Mouse (Mus musculus): Measurements from ENCODE around the gene A930033H14Rik. TPM values are rescaled to one million over a fixed set of nuclear protein-coding genes. Genes with fewer than 3 reads are reported as not detected.

Gene A930033H14Rik
- polyA plus RNA-seq, 1 experiment from 2014 or later = 2.2 TPM

DNA sequence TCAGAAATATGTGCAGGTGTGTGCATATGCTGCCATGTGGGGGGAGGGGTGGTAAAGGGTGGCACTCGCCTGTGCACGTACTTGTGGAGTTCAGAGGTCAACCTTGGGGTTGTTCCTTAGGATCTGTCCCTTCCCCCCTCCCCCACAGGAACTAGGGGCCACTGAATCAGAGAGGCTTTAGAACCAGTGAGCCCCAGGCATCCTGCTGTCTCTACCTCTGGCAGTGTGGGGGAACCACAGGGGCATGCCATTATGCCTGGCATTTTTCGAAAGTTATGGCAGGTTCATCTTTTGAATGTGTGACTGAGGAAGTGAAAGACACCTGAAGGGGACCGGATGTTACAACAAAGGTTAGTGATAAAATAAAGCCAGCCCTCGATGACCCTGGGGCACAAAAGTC, 2.2 kb downstream of the A930033H14Rik start:
- H3K36me3 ChIP-seq = peaks cover 9% of the 10 kb centered on the region
- no peak overlapping the region for H3K4me3 ChIP-seq (replicated peaks)
- H3K9ac ChIP-seq = no peak overlapping the region
- WGBS = 76% methylated on average over 5 of the region's 5 CpGs
- no peaks in the 10 kb centered on the region for H3K27me3 ChIP-seq
- peaks cover 24% of the 10 kb centered on the region for H3K4me1 ChIP-seq
- H3K27ac ChIP-seq = no peak overlapping the region
- no peaks in the 10 kb centered on the region for H3K9me3 ChIP-seq (replicated peaks)
- no peak for ATAC-seq (replicated peaks; ENCODE audit: low FRiP score)
- H3K4me2 ChIP-seq = no peak overlapping the region

GRCm38 (mm10) chr10:69210006-69210405, 2.9 kb downstream of the A930033H14Rik start:
- H3K27ac ChIP-seq = no peak overlapping the region
- H3K9ac ChIP-seq = no peak overlapping the region
- H3K36me3 ChIP-seq = peaks cover 5% of the 10 kb centered on the region
- WGBS = 95% methylated on average over 10 of the region's 10 CpGs
- peaks cover 25% of the 10 kb centered on the region for H3K4me1 ChIP-seq
- H3K4me3 ChIP-seq (replicated peaks) = no peak overlapping the region
- H3K9me3 ChIP-seq (replicated peaks) = no peaks in the 10 kb centered on the region
- no peak overlapping the region for H3K4me2 ChIP-seq
- no peaks in the 10 kb centered on the region for H3K27me3 ChIP-seq
- no peak for ATAC-seq (replicated peaks; ENCODE audit: low FRiP score)

GRCm38 (mm10) chr10:69208705-69209104, 4.2 kb downstream of the A930033H14Rik start:
- H3K9me3 ChIP-seq (replicated peaks) = no peaks in the 10 kb centered on the region
- peaks cover 5% of the 10 kb centered on the region for H3K36me3 ChIP-seq
- ATAC-seq (replicated peaks; ENCODE audit: low FRiP score) = no peak
- WGBS = 90% methylated on average over 3 of the region's 3 CpGs
- no peak overlapping the region for H3K4me2 ChIP-seq
- no peak overlapping the region for H3K9ac ChIP-seq
- H3K4me3 ChIP-seq (replicated peaks) = no peak overlapping the region
- H3K27ac ChIP-seq = no peak overlapping the region
- peaks cover 18% of the 10 kb centered on the region for H3K4me1 ChIP-seq
- no peaks in the 10 kb centered on the region for H3K27me3 ChIP-seq

- Histone ChIP-seq H3K4me1 (peaks cover 16% of the 10 kb centered on the region), H3K27me3 (no peaks in the 10 kb centered on the region), H3K36me3 (peaks cover 5% of the 10 kb centered on the region), H3K27ac (no peak overlapping the region), H3K9ac (no peak overlapping the region), H3K4me3 (replicated peaks) (no peak overlapping the region), H3K4me2 (no peak overlapping the region), H3K9me3 (replicated peaks) (no peaks in the 10 kb centered on the region)
- WGBS = 86% methylated on average over 15 of the region's 15 CpGs
- no peak for ATAC-seq (replicated peaks; ENCODE audit: low FRiP score)
These were observed 4.8 kb downstream of the A930033H14Rik start for GRCm38 (mm10) chr10:69207981-69208630.

GRCm38 (mm10) chr10:69207481-69207880, 5.4 kb downstream of the A930033H14Rik start:
- 84% methylated on average over 7 of the region's 7 CpGs for WGBS

GRCm38 (mm10) chr10:69206081-69206480, 6.8 kb downstream of the A930033H14Rik start:
- H3K9me3 ChIP-seq (replicated peaks) = no peaks in the 10 kb centered on the region
- H3K4me3 ChIP-seq (replicated peaks) = no peak overlapping the region
- H3K27ac ChIP-seq = no peak overlapping the region
- H3K9ac ChIP-seq = no peak overlapping the region
- H3K27me3 ChIP-seq = no peaks in the 10 kb centered on the region
- peaks cover 5% of the 10 kb centered on the region for H3K36me3 ChIP-seq
- H3K4me1 ChIP-seq = peaks cover 4% of the 10 kb centered on the region
- no peak for ATAC-seq (replicated peaks; ENCODE audit: low FRiP score)
- H3K4me2 ChIP-seq = no peak overlapping the region
- 86% methylated on average over 6 of the region's 6 CpGs for WGBS

More at GRCm38 (mm10) chr10:69207481-69207880, 5.4 kb downstream of the A930033H14Rik start:
- no peak overlapping the region for H3K4me3 ChIP-seq (replicated peaks)
- peaks cover 5% of the 10 kb centered on the region for H3K36me3 ChIP-seq
- no peak overlapping the region for H3K4me2 ChIP-seq
- no peaks in the 10 kb centered on the region for H3K27me3 ChIP-seq
- H3K9me3 ChIP-seq (replicated peaks) = no peaks in the 10 kb centered on the region
- no peak overlapping the region for H3K9ac ChIP-seq
- H3K4me1 ChIP-seq = peaks cover 16% of the 10 kb centered on the region
- H3K27ac ChIP-seq = no peak overlapping the region
- ATAC-seq (replicated peaks; ENCODE audit: low FRiP score) = no peak

DNA sequence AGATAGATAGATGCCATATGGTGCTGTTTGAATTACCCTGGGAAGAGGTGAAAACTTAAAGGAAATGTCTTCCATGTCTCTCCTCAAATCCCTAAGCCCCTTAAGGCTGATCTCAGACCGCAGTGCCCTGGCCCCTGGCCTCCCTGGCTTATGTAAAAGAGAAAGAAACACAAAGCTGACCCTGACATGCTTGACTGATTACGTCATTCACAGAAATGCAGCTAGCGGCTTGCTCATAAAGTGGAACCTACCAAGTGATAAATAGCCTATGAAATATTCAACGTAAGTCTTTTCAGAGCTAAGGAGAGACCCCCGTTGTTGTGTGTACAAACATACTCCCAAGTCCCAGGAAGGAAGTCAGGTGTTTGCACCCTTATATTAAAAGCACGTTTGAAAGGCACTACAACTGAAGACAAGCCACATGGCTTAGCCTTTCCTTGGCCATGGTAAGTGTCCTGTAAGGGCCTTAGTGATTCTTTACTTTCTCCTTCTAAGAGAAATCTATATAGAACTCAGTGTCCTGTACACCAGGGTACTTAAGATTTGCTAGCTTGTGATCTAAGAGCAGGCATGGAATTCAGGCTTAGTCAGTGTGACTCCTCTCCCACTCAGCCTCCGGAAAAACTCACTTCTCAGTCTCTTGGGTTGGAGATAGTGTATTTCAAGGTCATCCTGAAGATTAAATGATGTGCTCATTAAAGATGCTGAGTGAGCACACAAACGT, 8.1 kb downstream of the A930033H14Rik start:
- 29% methylated on average over 8 of the region's 8 CpGs for WGBS
- ATAC-seq (replicated peaks; ENCODE audit: low FRiP score) = no peak
- H3K9me3 ChIP-seq (replicated peaks) = no peaks in the 10 kb centered on the region

DNA sequence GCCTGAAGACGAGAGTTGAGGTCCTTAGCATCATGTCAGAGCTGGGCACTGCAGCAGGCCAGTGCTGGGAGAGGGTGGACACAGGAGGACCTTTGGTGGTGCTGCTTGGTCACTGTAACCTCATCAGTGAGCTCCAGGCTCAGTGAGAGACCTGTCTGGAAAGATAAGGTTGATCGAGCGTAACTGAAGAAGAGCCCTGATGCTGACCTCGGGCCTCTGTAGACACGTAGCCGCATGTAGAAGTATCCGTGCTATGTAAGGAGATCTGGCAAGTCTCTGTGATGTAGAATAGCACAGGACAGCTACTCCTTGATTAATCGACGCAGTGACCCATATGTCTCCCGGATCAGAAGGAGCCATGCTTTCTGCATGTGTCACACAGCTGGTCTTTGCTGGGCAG, 19.2 kb downstream of the A930033H14Rik start:
- H3K27me3 ChIP-seq = no peaks in the 10 kb centered on the region
- peak; percentile 87 for ATAC-seq (replicated peaks; ENCODE audit: low FRiP score)
- H3K4me3 ChIP-seq (replicated peaks) = no peak overlapping the region
- H3K36me3 ChIP-seq = no peaks in the 10 kb centered on the region
- WGBS = 63% methylated on average over 10 of the region's 10 CpGs
- no peaks in the 10 kb centered on the region; the same call in 1 of the 2 replicates for H3K4me1 ChIP-seq
- no peaks in the 10 kb centered on the region for H3K9me3 ChIP-seq (replicated peaks)
- no peak overlapping the region for H3K9ac ChIP-seq
- H3K27ac ChIP-seq = no peak overlapping the region
- H3K4me2 ChIP-seq = no peak overlapping the region

More for the DNA sequence above, 8.1 kb downstream of the A930033H14Rik start:
- Histone ChIP-seq H3K4me2 (no peak overlapping the region), H3K27me3 (no peaks in the 10 kb centered on the region), H3K27ac (no peak overlapping the region), H3K36me3 (peaks cover 2% of the 10 kb centered on the region), H3K4me3 (replicated peaks) (no peak overlapping the region), H3K9ac (no peak overlapping the region), H3K4me1 (0 out of 2 replicates have a peak, but pooled peaks cover 3% of the 10 kb centered on the region)

- no peak for ATAC-seq (replicated peaks; ENCODE audit: low FRiP score)
- WGBS = 94% methylated on average over 5 of the region's 5 CpGs
- H3K4me1 ChIP-seq = no peaks in the 10 kb centered on the region; the same call in 1 of the 2 replicates
- no peak overlapping the region for H3K4me2 ChIP-seq
- H3K36me3 ChIP-seq = no peaks in the 10 kb centered on the region
- no peaks in the 10 kb centered on the region for H3K9me3 ChIP-seq (replicated peaks)
- no peak overlapping the region for H3K27ac ChIP-seq
- H3K9ac ChIP-seq = no peak overlapping the region
- H3K4me3 ChIP-seq (replicated peaks) = no peak overlapping the region
- H3K27me3 ChIP-seq = no peaks in the 10 kb centered on the region
These were observed 20.6 kb downstream of the A930033H14Rik start for GRCm38 (mm10) chr10:69192266-69192665.

- Histone ChIP-seq H3K4me2 (no peak overlapping the region), H3K4me3 (replicated peaks) (no peak overlapping the region), H3K9ac (no peak overlapping the region), H3K27me3 (no peaks in the 10 kb centered on the region), H3K27ac (no peak overlapping the region), H3K9me3 (replicated peaks) (no peaks in the 10 kb centered on the region), H3K36me3 (no peaks in the 10 kb centered on the region), H3K4me1 (no peaks in the 10 kb centered on the region; the same call in 1 of the 2 replicates)
- ATAC-seq (replicated peaks; ENCODE audit: low FRiP score) = no peak
- WGBS = 75% methylated on average over 10 of the region's 10 CpGs
These were observed 22.3 kb downstream of the A930033H14Rik start for GRCm38 (mm10) chr10:69190434-69191160.

DNA sequence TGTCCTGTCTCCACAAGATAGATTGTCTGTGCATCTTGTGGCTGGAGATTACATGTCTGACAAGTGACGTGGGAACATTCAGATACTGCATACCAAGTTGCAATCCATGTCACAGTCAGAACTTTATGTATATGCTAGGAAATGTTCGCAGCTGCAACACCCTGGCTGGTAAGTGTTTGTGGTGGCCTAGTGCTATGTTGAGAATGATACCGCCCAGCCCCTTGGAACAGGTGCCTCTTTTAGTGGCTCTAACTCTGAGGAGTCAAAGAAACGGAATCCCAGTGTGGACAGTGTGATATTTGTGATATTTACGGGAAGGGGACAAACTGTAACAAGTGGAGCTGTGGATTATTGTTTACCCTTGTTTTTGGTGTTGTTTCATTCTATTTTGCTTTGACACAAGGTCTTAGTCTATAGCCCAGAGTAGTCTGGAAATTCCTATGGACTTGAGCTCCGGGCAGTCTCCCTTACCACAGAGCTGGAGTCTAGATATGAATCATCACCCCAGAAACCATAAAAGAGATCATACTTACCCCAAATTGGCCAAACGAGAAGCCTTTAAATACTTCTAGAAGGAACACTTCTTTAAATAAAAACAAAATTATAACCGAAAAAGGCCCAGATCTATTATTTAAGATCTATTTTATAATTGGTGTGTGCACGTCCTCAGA, 25.0 kb downstream of the A930033H14Rik start:
- H3K27ac ChIP-seq = no peak overlapping the region
- H3K4me3 ChIP-seq (replicated peaks) = no peak overlapping the region
- 84% methylated on average over 9 of the region's 9 CpGs for WGBS
- no peak for ATAC-seq (replicated peaks; ENCODE audit: low FRiP score)
- no peak overlapping the region for H3K4me2 ChIP-seq
- H3K36me3 ChIP-seq = no peaks in the 10 kb centered on the region
- H3K9me3 ChIP-seq (replicated peaks) = no peaks in the 10 kb centered on the region
- H3K4me1 ChIP-seq = no peaks in the 10 kb centered on the region
- no peaks in the 10 kb centered on the region for H3K27me3 ChIP-seq
- H3K9ac ChIP-seq = no peak overlapping the region
